In the genomic region with DNA sequence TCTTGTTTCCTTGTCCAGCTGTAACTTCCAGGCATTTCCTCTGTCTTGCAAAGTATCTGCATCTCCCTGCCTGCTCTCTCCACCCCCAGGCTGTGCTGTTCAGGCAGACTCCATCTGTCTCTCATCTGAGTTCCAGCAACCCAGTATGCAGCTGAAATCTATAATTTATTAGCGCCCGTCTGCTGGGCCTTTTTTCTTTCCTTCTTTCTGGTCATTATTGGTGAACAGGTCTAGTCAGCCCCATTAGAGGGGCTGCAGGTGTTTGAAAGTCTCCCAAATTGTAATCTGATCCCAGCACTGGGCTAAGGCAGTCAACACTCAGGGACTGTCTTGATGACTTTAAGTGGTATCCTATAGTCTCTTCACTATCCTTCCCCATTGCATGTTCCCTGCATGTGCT, we compare ENCODE assay signal across 12 mouse cellular contexts.
DNase-seq lines count a peak whose midpoint lies in the region; ATAC-seq and TF ChIP-seq lines count a peak whose summit lies in the region.
"Had no signal": no experiment of that assay in that cellular context is flagged by ENCODE, and none has a peak within 500 bp of the region (broad histone marks: within the 10 kb centered on the region; RNA-seq: fewer than 3 reads in every experiment).

No protein-coding gene starts in this region.

- no peak for ATAC-seq in kidney, postnatal 0 days (replicated peaks; ENCODE audit: low FRiP score, low read depth)

- H3K27ac ChIP-seq in kidney, postnatal 0 days, result no peak overlapping the region
- H3K27ac ChIP-seq: kidney, embryonic 15.5 days had no signal

- no peaks in the 10 kb centered on the region for H3K27me3 ChIP-seq in kidney, postnatal 0 days (ENCODE audit: insufficient read depth, low read length)
- H3K27me3 ChIP-seq: kidney, embryonic 15.5 days had no signal

- no peak for TF ChIP-seq CTCF in kidney, postnatal 0 days (IDR thresholded peaks at IDR 0.05; ENCODE audit: low read depth)

- DNase-seq in cerebellum, postnatal 10 days, result peak; percentile 61 to 68
- no peak for DNase-seq in cerebellum, adult 11-12 months
- peak; percentile 40 for DNase-seq in kidney, postnatal 0 days (ENCODE audit: low spot score)
- DNase-seq in kidney, postnatal 14 days, result no peak
- peak; percentile 2 for DNase-seq in ES-CJ7 (ENCODE audit: low read depth, low spot score)
- peak; percentile 39 for DNase-seq in hindlimb bud, embryonic 11.5 days (ENCODE audit: extremely low spot score, low read depth, low spot score)
- no peak for DNase-seq in adrenal gland, adult 8-10 months
- no peak for DNase-seq in thymus, postnatal 25 days
- DNase-seq: adrenal gland, adult 2 months; lung, postnatal 36 days had no signal

- H3K4me2 ChIP-seq in kidney, postnatal 0 days (ENCODE audit: low read length), result no peak overlapping the region
- H3K4me2 ChIP-seq: kidney, embryonic 15.5 days; liver, embryonic 11.5 days had no signal

- H3K9me3 ChIP-seq in kidney, postnatal 0 days (replicated peaks; ENCODE audit: low read length), result no peaks in the 10 kb centered on the region
- H3K9me3 ChIP-seq: kidney, embryonic 15.5 days had no signal

- WGBS in kidney, postnatal 0 days, result 51% methylated on average over 2 of the region's 2 CpGs

- no peak overlapping the region for H3K4me3 ChIP-seq in kidney, postnatal 0 days (replicated peaks; ENCODE audit: low read depth, low read length)
- H3K4me3 ChIP-seq: kidney, embryonic 15.5 days had no signal

- H3K9ac ChIP-seq in kidney, postnatal 0 days (ENCODE audit: low read depth, low read length), result no peak overlapping the region
- H3K9ac ChIP-seq: kidney, embryonic 15.5 days had no signal

- no peaks in the 10 kb centered on the region for H3K36me3 ChIP-seq in kidney, postnatal 0 days (ENCODE audit: insufficient read depth, low read length)
- H3K36me3 ChIP-seq: kidney, embryonic 15.5 days had no signal

- no peaks in the 10 kb centered on the region for H3K4me1 ChIP-seq in kidney, postnatal 0 days (replicated peaks; ENCODE audit: insufficient read depth, low read length)
- H3K4me1 ChIP-seq: kidney, embryonic 15.5 days had no signal

Comparison
In these comparisons a context has a peak if more than half of its experiments do, and no peak if none do; other contexts are left out.
1. DNase-seq: peak in cerebellum, postnatal 10 days (2 of 2), kidney, postnatal 0 days (single experiment), ES-CJ7 (single experiment) and hindlimb bud, embryonic 11.5 days (single experiment); none in cerebellum, adult 11-12 months (single experiment), kidney, postnatal 14 days (single experiment), adrenal gland, adult 8-10 months (single experiment) and thymus, postnatal 25 days (single experiment).